Mouse (Mus musculus) forebrain, embryonic 14.5 days (tissue): ENCODE measurements around the gene Surf4. TPM values are rescaled to one million over a fixed set of nuclear protein-coding genes. Genes with fewer than 3 reads are reported as not detected.

Experiments
- ATAC-seq: fragments of 200-750 bp; cut with Nextera tagmentation; 2 replicates; pipeline ENCODE4 v1.8.0; 2017; ENCODE audit warnings: mild to moderate bottlenecking, moderate library complexity
- DNase-seq: peaks from one replicate; pipeline ENCODE4 v3.0.0-alpha.2; 2015; ENCODE audit warnings: low spot score
- H3K27ac ChIP-seq: fragments of 300-500 bp; sonication (generic); 2 replicates; pipeline ENCODE4 v1.5.1; 2014; ENCODE audit warnings: low read depth, mild to moderate bottlenecking, control low read depth, low read length, moderate library complexity
- H3K27me3 ChIP-seq: fragments of 300-500 bp; sonication (generic); replicated peaks from 2 replicates; pipeline ENCODE4 v1.6.1; 2014; ENCODE audit warnings: low read length, control low read depth, mixed read lengths; ENCODE audit not compliant: control insufficient read depth, insufficient read depth
- H3K36me3 ChIP-seq: fragments of 300-500 bp; sonication (generic); 2 replicates; pipeline ENCODE4 v1.6.1; 2014; ENCODE audit warnings: low read length, control low read depth; ENCODE audit not compliant: control insufficient read depth, insufficient read depth
- H3K4me1 ChIP-seq: fragments of 300-500 bp; sonication (generic); 2 replicates; pipeline ENCODE4 v1.6.1; 2014; ENCODE audit warnings: antibody characterized with exemption, low read length, control low read depth; ENCODE audit not compliant: control insufficient read depth, insufficient read depth
- H3K4me2 ChIP-seq: fragments of 300-500 bp; sonication (generic); 2 replicates; pipeline ENCODE4 v1.6.1; 2014; ENCODE audit warnings: mild to moderate bottlenecking, control low read depth, low read length
- H3K4me3 ChIP-seq: fragments of 300-500 bp; sonication (generic); 2 replicates; pipeline ENCODE4 v1.5.1; 2014; ENCODE audit warnings: low read depth, low read length, control low read depth
- H3K9ac ChIP-seq: fragments of 300-500 bp; sonication (generic); 2 replicates; pipeline ENCODE4 v1.6.1; 2014; ENCODE audit warnings: mild to moderate bottlenecking, low read length, control low read depth, moderate library complexity
- H3K9me3 ChIP-seq: fragments of 300-500 bp; sonication (generic); replicated peaks from 2 replicates; pipeline ENCODE4 v1.6.1; 2016; ENCODE audit warnings: low read length, control low read depth, mixed read lengths; ENCODE audit not compliant: control insufficient read depth
- WGBS: fragments of 180-500 bp; shearing (Covaris S2); extraction: QIAGEN DNeasy Blood & Tissue Kit; methylation state at CpG from one replicate; pipeline ENCODE4 v1.1.7; 2014; 5-methylcytosine and 5-hydroxymethylcytosine counted together
- polyA plus RNA-seq: library from polyadenylated mRNA; unstranded; fragments of >200 nt; fragmentation: Nextera tagmentation; extraction: Ambion mirVana; gene quantifications from 2 replicates; pipeline ENCODE4 v1.2.1, GENCODE M21; 2014

Surf4 gene
- polyA plus RNA-seq, 1 experiment from 2014 or later, result 97.3 TPM

DNA sequence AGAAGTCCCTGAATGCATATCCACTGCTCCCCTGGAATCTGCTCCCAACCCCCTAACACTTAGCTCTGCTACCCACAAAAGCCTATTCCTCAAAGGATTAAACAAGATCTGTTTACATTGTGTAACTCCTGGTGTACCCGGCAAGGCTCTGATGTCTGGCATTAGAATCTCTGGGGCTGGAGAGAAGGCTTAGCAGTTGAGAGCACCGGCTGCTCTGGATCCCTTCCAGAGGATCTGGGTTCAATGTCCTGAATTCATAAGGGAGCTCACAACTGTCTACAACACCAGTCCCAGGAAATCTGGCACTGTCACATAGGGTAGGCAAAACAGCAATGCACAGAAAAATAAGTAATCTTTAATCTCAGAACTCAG, 23.7 kb upstream of the Surf4 start:
- no peak for ATAC-seq
- Histone ChIP-seq H3K27ac (no peak overlapping the region), H3K9ac (no peak overlapping the region), H3K27me3 (no peaks in the 10 kb centered on the region), H3K4me1 (no peaks in the 10 kb centered on the region), H3K36me3 (peaks cover 86% of the 10 kb centered on the region), H3K9me3 (no peaks in the 10 kb centered on the region), H3K4me2 (no peak overlapping the region), H3K4me3 (no peak overlapping the region)
- DNase-seq, result no peak
- WGBS, result 88% methylated on average over 2 of the region's 2 CpGs

DNA sequence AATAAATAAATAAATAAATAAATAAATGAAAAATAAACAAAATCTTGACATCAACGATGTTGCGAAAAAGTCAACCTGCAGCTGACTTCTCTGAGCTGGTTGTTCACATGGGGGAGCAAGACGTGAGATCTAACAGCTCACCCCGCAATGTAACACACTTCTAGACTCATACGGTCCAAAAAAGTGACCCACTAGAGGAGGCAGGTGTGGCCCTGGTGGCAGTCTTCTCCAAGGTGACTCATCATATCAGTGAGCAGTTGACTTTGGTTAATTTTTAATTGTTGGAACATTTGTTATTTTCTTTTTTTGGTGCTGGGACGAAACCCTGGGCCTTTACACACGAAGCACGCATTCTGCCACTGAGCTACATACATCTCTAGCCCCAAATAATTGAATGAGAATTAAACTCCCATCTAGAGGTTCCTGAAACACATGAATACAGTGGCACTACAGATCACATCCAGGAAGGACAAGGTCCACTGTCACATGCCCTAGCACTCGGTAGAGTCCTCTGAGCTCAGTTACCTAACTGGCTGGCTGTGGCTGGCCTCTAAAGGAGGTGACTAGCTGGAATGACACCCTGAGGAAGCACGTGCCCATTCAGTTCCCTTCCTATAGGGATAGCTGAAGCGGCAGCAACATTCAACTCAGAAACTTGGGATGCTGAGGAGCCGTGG, 23.2 kb upstream of the Surf4 start:
- Histone ChIP-seq H3K4me3 (no peak overlapping the region), H3K9me3 (no peaks in the 10 kb centered on the region), H3K27ac (no peak overlapping the region), H3K4me1 (no peaks in the 10 kb centered on the region), H3K27me3 (no peaks in the 10 kb centered on the region), H3K4me2 (no peak overlapping the region), H3K36me3 (peaks cover 88% of the 10 kb centered on the region), H3K9ac (no peak overlapping the region)
- no peak for ATAC-seq
- no peak for DNase-seq
- 97% methylated on average over 12 of the region's 12 CpGs for WGBS

DNA sequence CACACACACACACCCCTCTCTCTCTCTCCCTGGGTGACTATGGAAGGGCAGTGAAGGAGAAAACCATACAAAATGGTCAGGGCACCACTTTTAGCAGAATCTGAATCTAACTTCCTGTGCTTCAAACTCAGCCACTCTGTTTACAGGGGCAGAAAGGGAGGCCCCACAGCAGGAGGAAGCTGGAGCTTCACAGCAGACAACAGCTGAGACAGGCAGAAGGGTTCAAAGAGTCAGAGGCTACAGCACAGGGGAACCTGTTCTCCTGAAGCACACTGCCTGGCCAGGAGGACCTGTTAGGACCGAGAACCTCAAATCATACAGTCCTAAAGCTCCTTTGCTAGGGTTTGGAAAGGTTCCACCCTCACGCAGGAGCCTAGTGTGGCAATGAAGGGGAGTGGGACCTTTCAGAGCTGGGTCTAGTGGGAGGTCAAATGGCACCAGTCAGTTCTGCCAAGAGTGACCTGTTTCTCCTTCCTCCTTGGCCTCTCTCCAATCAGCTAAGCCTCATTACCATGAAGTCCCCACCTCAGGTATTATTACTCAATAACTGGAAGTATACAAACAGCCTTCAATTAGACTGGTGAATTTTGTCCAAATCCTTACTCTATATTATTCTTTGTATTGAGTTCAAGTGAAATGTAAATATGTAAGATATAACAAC, 21.1 kb upstream of the Surf4 start:
- Histone ChIP-seq H3K4me1 (no peaks in the 10 kb centered on the region), H3K4me2 (no peak overlapping the region), H3K27ac (no peak overlapping the region), H3K9ac (no peak overlapping the region), H3K4me3 (no peak overlapping the region), H3K9me3 (no peaks in the 10 kb centered on the region), H3K27me3 (no peaks in the 10 kb centered on the region), H3K36me3 (peaks cover 84% of the 10 kb centered on the region)
- DNase-seq (no peak), ATAC-seq (no peak)
- 100% methylated on average over 2 of the region's 2 CpGs for WGBS

DNA sequence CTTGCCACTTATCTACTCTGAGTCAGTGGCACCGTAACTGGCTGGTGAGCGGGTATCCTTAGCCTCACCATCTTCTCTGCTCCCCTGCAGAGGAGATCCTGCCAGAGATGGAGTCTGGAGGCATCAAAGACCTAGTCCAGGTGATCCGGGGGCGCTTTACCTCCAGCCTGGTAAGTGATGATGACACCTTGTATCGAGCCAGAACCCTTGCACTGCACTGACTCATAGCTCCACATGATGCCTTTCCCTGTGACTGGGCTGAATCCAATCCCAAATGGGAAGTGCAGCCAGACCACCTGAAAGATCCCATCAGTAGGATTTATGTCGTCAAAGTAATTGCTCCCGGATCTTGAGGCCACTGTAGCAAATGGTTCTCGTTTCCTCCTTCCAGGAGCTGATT, 19.1 kb upstream of the Surf4 start:
- peaks cover 76% of the 10 kb centered on the region for H3K36me3 ChIP-seq
- 94% methylated on average over 8 of the region's 8 CpGs for WGBS

DNA sequence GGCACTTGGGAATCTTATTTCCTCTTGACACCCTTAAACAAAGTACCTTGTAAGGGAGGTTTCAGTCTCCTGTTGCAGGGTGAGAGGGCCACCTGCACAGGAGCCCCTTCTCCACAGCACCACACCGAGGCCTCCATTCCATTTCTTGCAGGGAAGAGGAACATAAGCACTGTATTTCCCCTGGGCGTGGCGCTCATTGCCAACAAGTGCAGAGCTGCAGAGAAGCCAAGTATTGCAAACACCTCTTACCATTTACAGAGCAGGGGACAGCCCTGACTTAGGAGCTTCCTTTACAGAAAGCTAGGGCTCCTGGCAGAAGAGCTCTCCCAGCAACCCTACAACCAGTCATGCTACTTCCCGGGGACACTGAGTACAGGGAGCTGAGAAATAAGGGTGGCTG, 18.5 kb upstream of the Surf4 start:
- no peak overlapping the region for H3K4me3 ChIP-seq
- no peak for ATAC-seq
- H3K9ac ChIP-seq, result no peak overlapping the region
- no peaks in the 10 kb centered on the region for H3K27me3 ChIP-seq
- no peak overlapping the region for H3K27ac ChIP-seq
- no peak for DNase-seq
- no peak overlapping the region for H3K4me2 ChIP-seq
- H3K9me3 ChIP-seq, result no peaks in the 10 kb centered on the region
- H3K4me1 ChIP-seq, result no peaks in the 10 kb centered on the region
- WGBS, result 95% methylated on average over 4 of the region's 4 CpGs
- peaks cover 73% of the 10 kb centered on the region for H3K36me3 ChIP-seq

More for the DNA sequence above, 19.1 kb upstream of the Surf4 start:
- DNase-seq, result no peak
- no peaks in the 10 kb centered on the region for H3K4me1 ChIP-seq
- no peak overlapping the region for H3K27ac ChIP-seq
- H3K9me3 ChIP-seq, result no peaks in the 10 kb centered on the region
- H3K9ac ChIP-seq, result no peak overlapping the region
- no peaks in the 10 kb centered on the region for H3K27me3 ChIP-seq
- H3K4me3 ChIP-seq, result no peak overlapping the region
- H3K4me2 ChIP-seq, result no peak overlapping the region
- no peak for ATAC-seq

DNA sequence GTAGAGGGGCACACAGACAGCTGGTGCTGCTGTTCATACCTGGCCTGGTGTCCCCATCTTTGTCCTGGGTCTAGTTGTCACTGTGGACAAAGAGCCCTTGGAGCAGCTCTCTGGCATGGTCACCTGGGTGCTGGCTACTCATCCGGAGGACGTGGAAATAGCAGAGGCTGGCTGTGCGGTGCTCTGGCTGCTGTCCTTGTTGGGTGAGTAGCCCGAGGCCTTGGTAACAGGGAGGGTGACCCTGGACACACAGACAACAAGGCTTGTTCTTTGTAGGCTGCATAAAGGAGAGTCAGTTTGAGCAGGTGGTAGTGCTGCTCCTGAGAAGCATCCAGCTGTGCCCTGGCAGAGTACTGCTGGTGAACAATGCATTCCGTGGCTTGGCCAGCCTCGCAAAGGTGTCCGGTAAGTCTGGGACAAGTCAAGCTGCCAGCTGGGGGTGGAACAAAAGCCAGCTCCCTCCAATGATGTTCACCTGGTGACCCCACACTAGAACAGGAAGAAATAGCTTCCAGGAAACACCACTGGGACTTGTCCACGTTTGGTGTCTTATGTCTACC, 17.7 kb upstream of the Surf4 start:
- Histone ChIP-seq H3K27ac (no peak overlapping the region), H3K36me3 (peaks cover 66% of the 10 kb centered on the region), H3K4me3 (no peak overlapping the region), H3K4me1 (no peaks in the 10 kb centered on the region), H3K27me3 (no peaks in the 10 kb centered on the region), H3K4me2 (no peak overlapping the region), H3K9ac (no peak overlapping the region), H3K9me3 (no peaks in the 10 kb centered on the region)
- DNase-seq (no peak), ATAC-seq (no peak)
- 90% methylated on average over 8 of the region's 8 CpGs for WGBS

DNA sequence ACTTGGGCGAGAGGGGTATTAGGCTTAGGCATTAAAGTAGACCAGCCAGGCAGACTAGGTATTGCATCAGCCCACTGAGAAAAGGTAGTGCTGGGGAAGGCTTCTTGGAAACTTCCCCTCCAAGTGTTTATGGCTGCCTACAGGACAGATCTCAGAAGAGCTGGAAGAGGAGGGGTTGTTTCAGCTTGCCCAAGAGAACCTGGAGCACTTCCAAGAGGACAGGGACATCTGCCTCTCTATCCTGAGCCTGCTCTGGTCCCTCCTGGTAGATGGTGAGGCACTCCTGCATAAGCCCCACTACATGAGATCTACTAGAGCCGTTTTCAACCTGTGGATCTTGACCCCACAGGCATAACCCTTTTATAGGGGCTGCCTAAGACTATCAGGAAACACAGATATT, 16.7 kb upstream of the Surf4 start:
- no peaks in the 10 kb centered on the region for H3K27me3 ChIP-seq
- H3K9me3 ChIP-seq, result no peaks in the 10 kb centered on the region
- peaks cover 56% of the 10 kb centered on the region for H3K36me3 ChIP-seq
- no peak overlapping the region for H3K27ac ChIP-seq
- WGBS, result 94% methylated on average over 2 of the region's 2 CpGs
- ATAC-seq, result no peak
- H3K9ac ChIP-seq, result no peak overlapping the region
- H3K4me3 ChIP-seq, result no peak overlapping the region
- no peak for DNase-seq
- no peaks in the 10 kb centered on the region for H3K4me1 ChIP-seq
- no peak overlapping the region for H3K4me2 ChIP-seq

DNA sequence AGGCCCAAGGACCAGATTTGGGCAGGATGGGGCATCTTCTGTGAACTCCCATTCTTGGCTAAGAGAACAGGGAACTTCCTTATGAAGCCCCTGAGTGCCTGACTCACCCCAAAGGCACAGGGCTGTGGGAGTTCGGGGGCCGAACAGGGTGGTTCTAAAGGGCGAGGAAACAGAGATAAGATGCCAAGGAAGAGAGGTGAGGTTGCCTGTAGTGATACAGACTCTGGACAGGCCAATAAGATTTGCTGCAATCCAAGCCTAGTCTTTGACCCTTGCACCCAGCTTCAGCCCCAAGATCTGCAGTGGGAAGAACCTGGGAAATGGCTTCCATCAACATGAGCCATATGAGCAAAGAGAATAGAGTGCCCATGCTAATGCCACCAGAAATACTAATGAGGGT, 9.5 kb upstream of the Surf4 start:
- DNase-seq (no peak), ATAC-seq (no peak)
- Histone ChIP-seq H3K9me3 (no peaks in the 10 kb centered on the region), H3K4me2 (no peak overlapping the region), H3K4me3 (no peak overlapping the region), H3K9ac (no peak overlapping the region), H3K27me3 (no peaks in the 10 kb centered on the region), H3K27ac (no peak overlapping the region), H3K4me1 (no peaks in the 10 kb centered on the region), H3K36me3 (0 out of 2 replicates have a peak, but pooled peaks cover 5% of the 10 kb centered on the region)
- 76% methylated on average over 3 of the region's 3 CpGs for WGBS

DNA sequence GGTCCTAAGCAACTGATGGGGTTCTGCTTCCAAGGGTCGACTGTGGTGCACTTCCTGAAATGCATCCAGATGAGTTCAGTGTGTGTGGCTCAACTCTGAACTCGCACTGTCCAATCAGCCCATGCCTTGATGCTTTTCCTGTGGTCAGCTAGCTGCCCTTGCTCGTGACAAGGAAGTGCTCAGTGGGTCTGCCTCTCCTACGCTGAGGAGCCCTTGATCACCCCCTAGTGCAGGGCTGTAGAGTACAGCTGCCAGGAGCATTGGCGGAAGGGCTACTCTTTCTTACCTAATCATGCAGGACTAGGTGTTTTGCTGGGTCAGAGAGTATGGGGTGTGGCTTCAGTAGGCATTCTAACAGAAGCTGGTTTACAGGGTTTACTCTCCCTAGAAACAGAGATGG, 7.8 kb upstream of the Surf4 start:
- H3K27me3 ChIP-seq, result no peaks in the 10 kb centered on the region
- no peak overlapping the region for H3K9ac ChIP-seq
- ATAC-seq (no peak), DNase-seq (no peak)
- no peaks in the 10 kb centered on the region for H3K36me3 ChIP-seq
- no peak overlapping the region for H3K27ac ChIP-seq
- no peaks in the 10 kb centered on the region for H3K4me1 ChIP-seq
- H3K9me3 ChIP-seq, result no peaks in the 10 kb centered on the region
- no peak overlapping the region for H3K4me2 ChIP-seq
- H3K4me3 ChIP-seq, result no peak overlapping the region
- WGBS, result 52% methylated on average over 5 of the region's 5 CpGs
